In genomic region chr10:39230634-39231410, GRCm38 (mm10) we compare ENCODE assay signal across 15 mouse cellular contexts.
DNase-seq lines count a peak whose midpoint lies in the region; ATAC-seq and TF ChIP-seq lines count a peak whose summit lies in the region.
"Had no signal": no experiment of that assay in that cellular context is flagged by ENCODE, and none has a peak within 500 bp of the region (broad histone marks: within the 10 kb centered on the region; RNA-seq: fewer than 3 reads in every experiment).

No protein-coding gene starts in this region.

- no peak for TF ChIP-seq POLR2A in cerebellum, adult 2 months (IDR thresholded peaks at IDR 0.05; ENCODE audit: borderline replicate concordance, insufficient read depth, low read length)

- DNase-seq in heart, adult 11 months, result peak; percentile 82
- no peak for DNase-seq in heart, postnatal 25 days (ENCODE audit: low spot score)
- no peak for DNase-seq in neural tube, embryonic 11.5 days (ENCODE audit: low spot score)
- DNase-seq in neural tube, embryonic 10.5 days (ENCODE audit: extremely low spot score, low spot score), result no peak
- DNase-seq in liver, embryonic 13.5 days, result peak; percentile 9
- no peak for DNase-seq in cerebellum, adult 2 months
- no peak for DNase-seq in left cerebral cortex, postnatal 10 days (ENCODE audit: extremely low spot score in 1 of 2, low spot score in 2 of 2)
- DNase-seq in lung, postnatal 25 days (ENCODE audit: low spot score), result no peak
- DNase-seq: adrenal gland, postnatal 14 days; B cell, adult 2 months; cerebellum, adult 9-10 months; heart, postnatal 14 days; thymus, postnatal 14 days had no signal

- no peak overlapping the region for H3K4me3 ChIP-seq in neural tube, embryonic 11.5 days (ENCODE audit: low read depth, low read length)
- H3K4me3 ChIP-seq in liver, embryonic 13.5 days (replicated peaks), result no peak overlapping the region
- H3K4me3 ChIP-seq in cerebellum, adult 2 months (replicated peaks; ENCODE audit: insufficient read depth, low read depth, low read length), result no peak overlapping the region
- H3K4me3 ChIP-seq: limb, embryonic 13.5 days had no signal

- TF ChIP-seq CTCF in cerebellum, adult 2 months (IDR thresholded peaks at IDR 0.05; ENCODE audit: borderline replicate concordance, insufficient read depth, low read depth, low read length), result no peak

- no peaks in the 10 kb centered on the region for H3K9me3 ChIP-seq in neural tube, embryonic 11.5 days (ENCODE audit: control insufficient read depth, low read length)
- H3K9me3 ChIP-seq in liver, embryonic 13.5 days (replicated peaks), result no peaks in the 10 kb centered on the region
- H3K9me3 ChIP-seq: limb, embryonic 13.5 days had no signal

- ATAC-seq in neural tube, embryonic 11.5 days (ENCODE audit: insufficient read depth, low FRiP score, low TSS enrichment), result 0 out of 2 replicates have a peak, but pooled peaks have one; percentile 22
- peak; percentile 86 for ATAC-seq in liver, embryonic 13.5 days (ENCODE audit: low read depth)

- intact Hi-C loops in heart, postnatal 25 days (cut with DNase I), result no loop called here
- intact Hi-C loops in left cerebral cortex, postnatal 10 days (cut with DNase I), result no loop called here

- no peaks in the 10 kb centered on the region for H3K27me3 ChIP-seq in neural tube, embryonic 11.5 days (ENCODE audit: control insufficient read depth, insufficient read depth, low read length)
- H3K27me3 ChIP-seq in liver, embryonic 13.5 days, result 0 out of 2 replicates have a peak, but pooled peaks cover 3% of the 10 kb centered on the region
- H3K27me3 ChIP-seq in cerebellum, adult 2 months (ENCODE audit: control insufficient read depth, insufficient read depth, low read length), result no peaks in the 10 kb centered on the region
- H3K27me3 ChIP-seq: limb, embryonic 13.5 days had no signal

- 58% methylated on average over 14 of the region's 14 CpGs for WGBS in neural tube, embryonic 11.5 days
- 37% methylated on average over 14 of the region's 14 CpGs for WGBS in liver, embryonic 13.5 days (ENCODE audit: insufficient replicate concordance)
- 68% methylated on average over 14 of the region's 14 CpGs for WGBS in cerebellum, adult 2 months

- no peak overlapping the region for H3K4me2 ChIP-seq in neural tube, embryonic 11.5 days (ENCODE audit: low read depth)
- H3K4me2 ChIP-seq in liver, embryonic 13.5 days, result peak overlapping the region; percentile 13
- H3K4me2 ChIP-seq: limb, embryonic 13.5 days had no signal

- peaks cover 10% of the 10 kb centered on the region; the same call in 1 of the 2 replicates for H3K4me1 ChIP-seq in neural tube, embryonic 11.5 days (ENCODE audit: control insufficient read depth, insufficient read depth, low read length)
- peaks cover 19% of the 10 kb centered on the region for H3K4me1 ChIP-seq in liver, embryonic 13.5 days (replicated peaks)
- no peaks in the 10 kb centered on the region for H3K4me1 ChIP-seq in cerebellum, adult 2 months (ENCODE audit: control insufficient read depth, insufficient read depth, low read length)

- no peak overlapping the region for H3K27ac ChIP-seq in neural tube, embryonic 11.5 days (ENCODE audit: low read depth, low read length)
- no peak overlapping the region for H3K27ac ChIP-seq in liver, embryonic 13.5 days
- H3K27ac ChIP-seq in cerebellum, adult 2 months (ENCODE audit: insufficient read depth, low read length), result no peak overlapping the region
- H3K27ac ChIP-seq: limb, embryonic 13.5 days; macrophage had no signal

- H3K9ac ChIP-seq in neural tube, embryonic 11.5 days (ENCODE audit: low read length), result no peak overlapping the region
- H3K9ac ChIP-seq in liver, embryonic 13.5 days, result no peak overlapping the region
- H3K9ac ChIP-seq: limb, embryonic 13.5 days had no signal

- H3K36me3 ChIP-seq in neural tube, embryonic 11.5 days (ENCODE audit: control insufficient read depth, insufficient read depth, low read length), result no peaks in the 10 kb centered on the region
- no peaks in the 10 kb centered on the region for H3K36me3 ChIP-seq in liver, embryonic 13.5 days
- H3K36me3 ChIP-seq: limb, embryonic 13.5 days had no signal

Comparison
In these comparisons a context has a peak if more than half of its experiments do, and no peak if none do; other contexts are left out.
1. DNase-seq: peak in heart, adult 11 months (single experiment) and liver, embryonic 13.5 days (single experiment); none in heart, postnatal 25 days (single experiment), neural tube, embryonic 11.5 days (single experiment), neural tube, embryonic 10.5 days (single experiment), cerebellum, adult 2 months (0 of 2), left cerebral cortex, postnatal 10 days (0 of 2) and lung, postnatal 25 days (single experiment).